Mouse (Mus musculus) liver, postnatal 0 days (tissue): ENCODE results near the gene Gfod1.

Experiments
- CTCF ChIP-seq: sonication (generic); IDR thresholded peaks from 2 replicates; pipeline ENCODE4 v1.5.1; 2016; ENCODE audit warnings: antibody characterized with exemption, low read depth
- EP300 ChIP-seq: IDR thresholded peaks from 2 replicates; pipeline ENCODE4 v1.6.1; 2016; ENCODE audit warnings: antibody characterized with exemption, low read depth, mild to moderate bottlenecking

- TF ChIP-seq CTCF (no peak), EP300 (peak; percentile 95)
Measured at GRCm38 (mm10) chr13:43193266-43193665, 110.7 kb downstream of the Gfod1 start.
